Mouse (Mus musculus): Measurements from ENCODE around the gene Cyp4f15.

GRCm38 (mm10) chr17:32686722-32687121 lies 1.3 kb downstream of the Cyp4f15 start:
- no peak for TF ChIP-seq CTCF (IDR thresholded peaks at IDR 0.05; ENCODE audit: low read depth, low read length)
- no peak for TF ChIP-seq TAL1 (conservative IDR thresholded peaks at IDR 0.05; ENCODE audit: low read depth, low read length)

All from G1E (cell line).